Mouse (Mus musculus): ENCODE measurements around the gene Snip1.

- no peak for TF ChIP-seq KAT2A (IDR thresholded peaks at IDR 0.05; ENCODE audit: insufficient replicate concordance, low read length)
- TF ChIP-seq EP300 (IDR thresholded peaks at IDR 0.05; ENCODE audit: low read length), result no peak
- no peak for TF ChIP-seq CTCF (conservative IDR thresholded peaks at IDR 0.05 in 1 of 2, IDR thresholded peaks at IDR 0.05 in 1 of 2; ENCODE audit: low read depth in 2 of 2, low read length in 2 of 2)
- 0 out of 2 replicates have a peak, but pooled peaks have one; percentile 21 for TF ChIP-seq POLR2A (IDR thresholded peaks at IDR 0.05; ENCODE audit: low read depth, low read length)
- TF ChIP-seq CHD2 (IDR thresholded peaks at IDR 0.05; ENCODE audit: low read length), result no peak
- no peak for TF ChIP-seq JUND (conservative IDR thresholded peaks at IDR 0.05; ENCODE audit: low read depth, low read length)
- TF ChIP-seq ZKSCAN1 (IDR thresholded peaks at IDR 0.05; ENCODE audit: borderline replicate concordance, low read depth, low read length), result no peak
- TF ChIP-seq NELFE (IDR thresholded peaks at IDR 0.05; ENCODE audit: low read depth, low read length), result no peak
- no peak for TF ChIP-seq ZMIZ1 (IDR thresholded peaks at IDR 0.05; ENCODE audit: low read depth, low read length)
- TF ChIP-seq USF1 (IDR thresholded peaks at IDR 0.05; ENCODE audit: low read depth, low read length), result no peak
- 0 out of 2 replicates have a peak, but pooled peaks have one; percentile 13 for TF ChIP-seq MAX (IDR thresholded peaks at IDR 0.05; ENCODE audit: low read length)
These were observed 51.4 kb downstream of the Snip1 start for GRCm38 (mm10) chr4:125117902-125118320.

Data from CH12.LX (cell line).